Mouse (Mus musculus): ENCODE data around the gene Fbp1. TPM values are rescaled to one million over a fixed set of nuclear protein-coding genes. Genes with fewer than 3 reads are reported as not detected.
A peak's percentile ranks its signal among the peaks of the same experiment; 100 is the strongest.
"Not testable (repeated sequence)": the region's sequence is repeated elsewhere in the genome, so short reads cannot be mapped to it uniquely, and the experiment has no call there.

The Fbp1 gene
- polyA plus RNA-seq (2015; fragmentation: Nextera tagmentation; extraction: Ambion mirVana), result 2,442 and 2,581 TPM in 2 replicates

GRCm38 (mm10) chr13:62887712-62888441 is at the start of gene Fbp1:
Fbp1 (minus strand) TSS chr13:62888282.
- peak within 1 kb of the TSS; percentile 68 for H3K4me2 ChIP-seq (ENCODE audit: low read depth, low read length)
- H3K4me1 ChIP-seq (ENCODE audit: insufficient read depth), result peaks cover 6% of the 10 kb centered on the region; the same call in 1 of the 2 replicates
- WGBS (ENCODE audit: insufficient replicate concordance), result 7% methylated on average over 29 of the region's 29 CpGs
- no peaks in the 10 kb centered on the region for H3K36me3 ChIP-seq (replicated peaks; ENCODE audit: insufficient read depth, low read length)
- no peaks in the 10 kb centered on the region for H3K27me3 ChIP-seq (ENCODE audit: insufficient read depth, low read length)
- peak within 1 kb of the TSS; percentile 68 for H3K27ac ChIP-seq (ENCODE audit: low read depth)
- H3K9ac ChIP-seq (replicated peaks), result peak within 1 kb of the TSS; percentile 56
- peak; percentile 91 for ATAC-seq
- H3K9me3 ChIP-seq (ENCODE audit: low read length), result no peaks in the 10 kb centered on the region
- peak within 1 kb of the TSS; percentile 40 for H3K4me3 ChIP-seq (ENCODE audit: low read depth, low read length)
- TF ChIP-seq EP300 (IDR thresholded peaks at IDR 0.05; ENCODE audit: low read depth) (peak; percentile 28; the same call in 1 of the 2 replicates), CTCF (IDR thresholded peaks at IDR 0.05; ENCODE audit: low read depth) (no peak)
- DNase-seq, result peak; percentile 77

- TF ChIP-seq CTCF (IDR thresholded peaks at IDR 0.05; ENCODE audit: low read depth) (no peak), EP300 (IDR thresholded peaks at IDR 0.05; ENCODE audit: low read depth) (no peak)
- H3K4me2 ChIP-seq (ENCODE audit: low read depth, low read length), result no peak overlapping the region
- H3K27ac ChIP-seq (ENCODE audit: low read depth), result no peak overlapping the region
- no peaks in the 10 kb centered on the region for H3K9me3 ChIP-seq (ENCODE audit: low read length)
- WGBS (ENCODE audit: insufficient replicate concordance), result 85% methylated on average over 4 of the region's 4 CpGs
- no peak overlapping the region for H3K9ac ChIP-seq (replicated peaks)
- peaks cover 10% of the 10 kb centered on the region; the same call in 1 of the 2 replicates for H3K4me1 ChIP-seq (ENCODE audit: insufficient read depth)
- DNase-seq, result no peak
- no peak overlapping the region for H3K4me3 ChIP-seq (ENCODE audit: low read depth, low read length)
- no peaks in the 10 kb centered on the region for H3K27me3 ChIP-seq (ENCODE audit: insufficient read depth, low read length)
- ATAC-seq, result no peak
- no peaks in the 10 kb centered on the region for H3K36me3 ChIP-seq (replicated peaks; ENCODE audit: insufficient read depth, low read length)
Observed at GRCm38 (mm10) chr13:62932452-62932851, 44.4 kb upstream of the Fbp1 start.

GRCm38 (mm10) chr13:62929766-62930389 is 41.8 kb upstream of the Fbp1 start:
- H3K9me3 ChIP-seq (ENCODE audit: low read length), result no peaks in the 10 kb centered on the region
- no peak overlapping the region for H3K27ac ChIP-seq (ENCODE audit: low read depth)
- TF ChIP-seq EP300 (IDR thresholded peaks at IDR 0.05; ENCODE audit: low read depth) (no peak), CTCF (IDR thresholded peaks at IDR 0.05; ENCODE audit: low read depth) (no peak)
- no peak for ATAC-seq
- no peaks in the 10 kb centered on the region for H3K36me3 ChIP-seq (replicated peaks; ENCODE audit: insufficient read depth, low read length)
- peaks cover 15% of the 10 kb centered on the region for H3K4me1 ChIP-seq (ENCODE audit: insufficient read depth)
- H3K27me3 ChIP-seq (ENCODE audit: insufficient read depth, low read length), result no peaks in the 10 kb centered on the region
- no peak overlapping the region for H3K4me3 ChIP-seq (ENCODE audit: low read depth, low read length)
- 69% methylated on average over 9 of the region's 9 CpGs for WGBS (ENCODE audit: insufficient replicate concordance)
- peak; percentile 26 for DNase-seq
- H3K9ac ChIP-seq (replicated peaks), result no peak overlapping the region
- H3K4me2 ChIP-seq (ENCODE audit: low read depth, low read length), result no peak overlapping the region

- ATAC-seq; DNase-seq; H3K4me3 ChIP-seq (ENCODE audit: low read depth, low read length); H3K4me2 ChIP-seq (ENCODE audit: low read depth, low read length); H3K27me3 ChIP-seq (ENCODE audit: insufficient read depth, low read length); H3K9me3 ChIP-seq (ENCODE audit: low read length); H3K9ac ChIP-seq (replicated peaks); H3K27ac ChIP-seq (ENCODE audit: low read depth); H3K36me3 ChIP-seq (replicated peaks; ENCODE audit: insufficient read depth, low read length): not testable (repeated sequence)
- H3K4me1 ChIP-seq (ENCODE audit: insufficient read depth), result peaks cover 15% of the 10 kb centered on the region
- 81% methylated on average over 3 of the region's 3 CpGs for WGBS (ENCODE audit: insufficient replicate concordance)
Observed at GRCm38 (mm10) chr13:62929144-62929543, 41.1 kb upstream of the Fbp1 start.

GRCm38 (mm10) chr13:62927470-62927869 is 39.4 kb upstream of the Fbp1 start:
- H3K36me3 ChIP-seq (replicated peaks; ENCODE audit: insufficient read depth, low read length), result no peaks in the 10 kb centered on the region
- peaks cover 15% of the 10 kb centered on the region for H3K4me1 ChIP-seq (ENCODE audit: insufficient read depth)
- DNase-seq, result no peak
- no peaks in the 10 kb centered on the region for H3K27me3 ChIP-seq (ENCODE audit: insufficient read depth, low read length)
- H3K27ac ChIP-seq (ENCODE audit: low read depth), result peak overlapping the region; percentile 34; the same call in 1 of the 2 replicates
- no peak overlapping the region for H3K4me3 ChIP-seq (ENCODE audit: low read depth, low read length)
- no peak overlapping the region for H3K9ac ChIP-seq (replicated peaks)
- no peak overlapping the region for H3K4me2 ChIP-seq (ENCODE audit: low read depth, low read length)
- ATAC-seq, result peak; percentile 81
- no peaks in the 10 kb centered on the region for H3K9me3 ChIP-seq (ENCODE audit: low read length)
- 40% methylated on average over 1 of the region's 1 CpGs for WGBS (ENCODE audit: insufficient replicate concordance)
- TF ChIP-seq CTCF (IDR thresholded peaks at IDR 0.05; ENCODE audit: low read depth), result no peak
- TF ChIP-seq EP300 (IDR thresholded peaks at IDR 0.05; ENCODE audit: low read depth), result 0 out of 2 replicates have a peak, but pooled peaks have one; percentile 14

- Histone ChIP-seq H3K4me3 (ENCODE audit: low read depth, low read length) (no peak overlapping the region), H3K9ac (replicated peaks) (no peak overlapping the region), H3K4me1 (ENCODE audit: insufficient read depth) (peaks cover 15% of the 10 kb centered on the region), H3K27me3 (ENCODE audit: insufficient read depth, low read length) (no peaks in the 10 kb centered on the region), H3K27ac (ENCODE audit: low read depth) (no peak overlapping the region), H3K36me3 (replicated peaks; ENCODE audit: insufficient read depth, low read length) (no peaks in the 10 kb centered on the region), H3K9me3 (ENCODE audit: low read length) (no peaks in the 10 kb centered on the region), H3K4me2 (ENCODE audit: low read depth, low read length) (no peak overlapping the region)
- 50% methylated on average over 1 of the region's 1 CpGs for WGBS (ENCODE audit: insufficient replicate concordance)
- no peak for TF ChIP-seq EP300 (IDR thresholded peaks at IDR 0.05; ENCODE audit: low read depth)
- peak; percentile 79 for TF ChIP-seq CTCF (IDR thresholded peaks at IDR 0.05; ENCODE audit: low read depth)
- peak; percentile 72 for DNase-seq
- ATAC-seq, result peak; percentile 77
Observed at GRCm38 (mm10) chr13:62926479-62926878, 38.4 kb upstream of the Fbp1 start.

Data from liver, postnatal 0 days (tissue).